Mouse (Mus musculus): ENCODE results near the gene Fam163a. TPM values are rescaled to one million over a fixed set of nuclear protein-coding genes. Genes with fewer than 3 reads are reported as not detected.

The Fam163a gene
- total RNA-seq, 2 experiments from 2014 or later, result 10.5 to 11.6 TPM

DNA sequence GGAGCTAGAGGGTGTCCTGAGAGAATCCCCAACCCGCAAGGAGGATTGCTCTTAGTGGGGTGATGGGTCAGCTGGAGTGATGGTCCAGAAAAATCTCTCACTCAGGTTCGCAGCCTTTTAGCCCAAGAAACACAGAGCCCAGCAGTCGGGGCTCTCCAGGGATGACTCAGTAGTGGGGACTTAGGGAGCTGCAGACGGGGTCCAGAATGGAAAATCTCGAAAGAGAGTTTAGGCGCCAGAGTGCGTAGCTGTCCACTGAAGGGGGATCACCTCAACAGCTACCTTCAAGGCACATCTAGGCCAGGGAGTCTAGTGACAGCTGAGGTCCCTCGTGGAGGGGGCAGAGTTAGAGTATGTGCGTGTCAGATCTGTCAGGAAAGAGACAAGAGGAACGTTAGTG is 338 bp upstream of the Fam163a start:
- intact Hi-C loops (cut with DNase I), result no loop called here
- DNase-seq (ENCODE audit: extremely low spot score in 1 of 2, low spot score in 2 of 2), result no peak

GRCm38 (mm10) chr1:156203961-156204655 is 718 bp downstream of the Fam163a start:
- intact Hi-C loops (cut with DNase I), result no loop called here
- DNase-seq (ENCODE audit: extremely low spot score in 1 of 2, low spot score in 2 of 2), result no peak

- intact Hi-C loops (cut with DNase I), result no loop called here
- no peak for DNase-seq (ENCODE audit: extremely low spot score in 1 of 2, low spot score in 2 of 2)
Measured at GRCm38 (mm10) chr1:156202661-156203060, 2.2 kb downstream of the Fam163a start.

GRCm38 (mm10) chr1:156201069-156201468 is 3.8 kb downstream of the Fam163a start:
- DNase-seq (ENCODE audit: extremely low spot score in 1 of 2, low spot score in 2 of 2), result no peak
- intact Hi-C loops (cut with DNase I), result no loop called here

DNA sequence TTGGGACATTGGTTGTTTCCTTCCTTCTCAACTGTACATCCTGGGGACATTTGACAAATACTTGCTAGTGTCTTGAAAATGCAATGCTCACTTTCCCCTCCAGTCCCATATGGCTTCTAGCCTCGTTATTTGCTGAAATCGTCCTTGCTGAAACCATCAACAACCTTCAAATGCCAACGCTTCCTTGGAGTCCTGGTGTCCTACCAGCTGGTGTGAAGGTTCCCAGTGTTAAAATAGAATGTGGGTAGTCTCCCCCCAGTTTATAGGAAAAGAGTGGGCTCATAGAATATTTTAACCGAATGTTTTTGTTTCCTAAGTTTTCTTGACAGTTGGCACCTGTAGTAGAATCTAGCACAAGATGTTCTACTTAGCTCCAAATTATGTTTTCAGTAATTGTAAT is 7.2 kb downstream of the Fam163a start:
- DNase-seq (ENCODE audit: extremely low spot score in 1 of 2, low spot score in 2 of 2), result no peak
- intact Hi-C loops (cut with DNase I), result no loop called here

- intact Hi-C loops (cut with DNase I), result no loop called here
- DNase-seq (ENCODE audit: extremely low spot score in 1 of 2, low spot score in 2 of 2), result no peak
Measured at GRCm38 (mm10) chr1:156193292-156193691, 11.5 kb downstream of the Fam163a start.

DNA sequence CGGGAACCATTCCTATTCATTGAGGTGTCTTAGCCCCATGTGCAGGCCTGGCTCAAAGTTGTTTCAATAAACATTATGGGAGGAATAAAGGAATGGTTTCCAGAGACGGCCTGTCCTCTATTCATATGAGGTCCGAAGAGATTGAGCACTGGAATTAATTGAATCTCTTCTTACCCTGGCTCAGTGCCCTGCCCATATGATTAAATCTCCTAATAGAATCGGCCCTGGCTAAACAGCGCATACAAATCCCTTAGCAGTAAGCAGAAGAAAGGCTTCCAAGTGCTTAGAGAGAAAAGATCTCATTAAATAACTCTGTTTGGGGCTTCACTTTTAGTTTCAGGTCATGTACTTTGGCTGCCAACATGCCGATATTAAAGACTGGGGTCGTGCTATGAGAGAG is 12.0 kb downstream of the Fam163a start:
- intact Hi-C loops (cut with DNase I), result no loop called here
- DNase-seq (ENCODE audit: extremely low spot score in 1 of 2, low spot score in 2 of 2), result no peak

- no peak for DNase-seq (ENCODE audit: extremely low spot score in 1 of 2, low spot score in 2 of 2)
- intact Hi-C loops (cut with DNase I), result no loop called here
Measured at GRCm38 (mm10) chr1:156186646-156187045, 18.2 kb downstream of the Fam163a start.

DNA sequence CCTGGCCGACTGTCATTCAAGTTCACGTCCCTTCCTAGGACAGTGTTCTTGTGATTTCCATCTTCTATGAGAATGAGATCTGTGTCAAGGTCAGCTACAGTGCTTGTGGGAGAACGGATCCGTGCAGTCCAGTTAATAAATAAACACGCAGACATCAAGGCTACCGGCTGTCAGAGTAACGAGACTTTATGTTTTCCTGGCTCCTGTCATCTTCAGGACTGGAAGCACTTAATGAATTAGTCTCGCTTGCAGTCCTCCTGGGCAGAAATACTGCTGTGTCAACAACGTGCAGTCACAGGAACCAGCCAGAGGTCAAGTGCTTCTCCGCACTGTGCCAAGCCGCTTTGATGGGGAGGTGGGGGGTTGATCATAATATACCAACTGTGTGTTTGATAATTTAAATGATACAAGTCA is 20.7 kb downstream of the Fam163a start:
- no peak for DNase-seq (ENCODE audit: extremely low spot score in 1 of 2, low spot score in 2 of 2)
- intact Hi-C loops (cut with DNase I), result no loop called here

GRCm38 (mm10) chr1:156183176-156183958 is 21.5 kb downstream of the Fam163a start:
- no peak for DNase-seq (ENCODE audit: extremely low spot score in 1 of 2, low spot score in 2 of 2)
- intact Hi-C loops (cut with DNase I), result no loop called here

DNA sequence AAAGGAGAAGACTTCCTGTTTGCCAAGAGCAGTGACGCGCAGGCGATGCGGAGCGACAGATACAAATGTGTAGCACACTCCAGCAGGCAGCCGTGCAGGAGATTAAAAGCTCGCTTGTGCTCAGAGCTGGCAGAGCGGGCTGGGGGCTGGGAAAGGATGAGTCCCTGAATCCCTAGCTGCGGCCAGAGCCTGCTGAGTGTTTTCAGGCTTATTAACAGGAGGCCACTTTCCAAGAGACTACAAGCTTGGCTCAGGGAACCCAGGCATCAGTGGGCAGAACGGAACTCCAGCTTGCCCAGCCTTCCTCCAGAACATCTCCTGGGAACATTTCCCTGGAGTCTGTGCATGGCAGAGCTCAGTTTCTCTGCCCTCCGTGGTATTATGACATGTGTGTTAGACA is 25.0 kb downstream of the Fam163a start:
- intact Hi-C loops (cut with DNase I), result no loop called here

DNA sequence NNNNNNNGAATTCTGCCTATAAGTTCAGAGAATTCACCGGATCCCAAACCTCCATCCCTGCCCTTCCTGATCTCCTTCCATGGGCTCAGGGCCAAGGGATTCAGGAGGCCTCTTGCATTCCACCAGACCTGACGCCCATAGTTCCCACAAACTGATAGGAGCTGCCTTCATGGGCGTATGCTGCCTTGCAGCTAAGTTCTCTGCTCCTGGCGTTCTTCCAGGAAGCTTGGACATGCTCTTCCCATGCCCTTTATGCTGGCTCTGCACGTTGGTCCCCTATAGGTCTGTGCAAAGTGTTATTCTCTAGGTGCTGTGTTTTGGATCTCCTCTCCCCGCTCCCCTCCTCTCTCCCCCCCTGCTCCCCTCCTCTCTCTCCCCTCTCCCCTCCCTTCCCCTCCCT is 36.1 kb downstream of the Fam163a start:
- no peak for DNase-seq (ENCODE audit: extremely low spot score in 1 of 2, low spot score in 2 of 2)
- intact Hi-C loops (cut with DNase I), result no loop called here

More for the DNA sequence above, 25.0 kb downstream of the Fam163a start:
- DNase-seq (ENCODE audit: extremely low spot score in 1 of 2, low spot score in 2 of 2), result peak; percentile 60

DNA sequence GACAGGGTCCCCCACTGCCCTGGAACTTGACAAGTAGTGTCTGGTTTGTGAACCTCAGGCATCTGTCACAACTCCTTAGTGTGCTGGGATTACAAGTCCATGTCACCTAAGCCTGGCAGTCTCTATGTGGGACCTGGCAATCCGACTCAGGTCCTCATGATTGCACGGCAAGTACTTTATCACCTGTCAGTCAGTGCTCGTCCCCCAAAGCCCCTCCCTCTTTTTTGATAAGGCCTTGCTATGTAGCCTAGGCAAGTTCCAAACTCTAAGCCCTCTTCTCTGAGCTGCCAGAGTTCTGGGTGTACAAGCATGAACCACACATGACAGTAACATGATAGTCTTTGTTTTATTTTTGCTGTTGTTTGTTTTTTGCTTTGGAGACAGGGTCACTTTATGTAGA is 88.1 kb downstream of the Fam163a start:
- no peak for DNase-seq (ENCODE audit: extremely low spot score in 1 of 2, low spot score in 2 of 2)
- intact Hi-C loops (cut with DNase I), result no loop called here

DNA sequence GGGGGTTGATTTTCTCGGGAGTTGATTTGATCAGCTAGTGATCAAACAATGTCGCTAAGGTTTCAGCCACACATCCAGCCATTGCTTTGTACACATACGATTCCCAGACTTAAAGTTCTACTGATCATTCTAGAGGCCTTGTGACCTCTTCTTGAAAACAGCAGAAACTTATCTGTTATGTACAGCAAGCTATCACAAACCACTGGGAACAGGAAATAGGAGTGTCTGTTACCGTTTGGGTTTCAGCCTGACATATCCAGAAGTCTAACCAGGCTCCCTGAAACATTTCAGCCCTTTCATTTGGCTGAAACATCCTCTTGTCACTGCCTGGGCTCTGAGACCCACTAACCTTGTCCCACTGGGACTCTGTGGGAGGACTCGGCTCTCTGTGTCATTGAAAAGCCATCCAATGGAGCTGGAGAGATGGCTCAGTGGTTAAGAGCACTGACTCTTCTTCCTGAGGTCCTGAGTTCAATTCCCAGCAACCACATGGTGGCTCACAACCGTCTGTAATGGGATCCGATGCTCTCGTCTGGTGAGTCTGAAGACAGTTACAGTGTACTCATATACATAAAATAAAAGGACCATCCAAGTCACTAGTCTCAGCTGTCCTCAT is 90.8 kb downstream of the Fam163a start:
- intact Hi-C loops (cut with DNase I), result no loop called here
- no peak for DNase-seq (ENCODE audit: extremely low spot score in 1 of 2, low spot score in 2 of 2)

DNA sequence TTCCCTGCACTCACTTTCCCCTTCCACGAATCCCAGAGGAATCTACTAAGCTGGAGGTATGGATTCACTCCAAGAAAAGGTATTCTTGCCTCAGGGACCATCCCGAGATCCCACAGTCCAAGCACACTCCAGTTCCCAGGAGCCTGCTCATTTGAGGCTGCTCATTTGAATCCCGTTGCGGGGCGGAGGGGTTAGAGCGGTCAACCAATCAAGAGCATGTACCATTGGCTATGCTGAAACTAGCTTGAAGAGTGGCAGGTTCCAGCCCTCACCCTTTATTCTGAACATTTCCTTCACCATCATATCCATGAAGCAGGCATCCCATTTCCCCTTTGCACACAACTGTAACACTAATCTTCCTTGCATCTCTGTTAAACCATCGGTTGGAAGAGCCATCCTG is 92.7 kb downstream of the Fam163a start:
- intact Hi-C loops (cut with DNase I), result no loop called here
- DNase-seq (ENCODE audit: extremely low spot score in 1 of 2, low spot score in 2 of 2), result no peak

GRCm38 (mm10) chr1:156111728-156112127 is 93.1 kb downstream of the Fam163a start:
- intact Hi-C loops (cut with DNase I), result no loop called here
- DNase-seq (ENCODE audit: extremely low spot score in 1 of 2, low spot score in 2 of 2), result no peak

- intact Hi-C loops (cut with DNase I), result no loop called here
- DNase-seq (ENCODE audit: extremely low spot score in 1 of 2, low spot score in 2 of 2), result no peak
Measured at GRCm38 (mm10) chr1:156111090-156111489, 93.7 kb downstream of the Fam163a start.

DNA sequence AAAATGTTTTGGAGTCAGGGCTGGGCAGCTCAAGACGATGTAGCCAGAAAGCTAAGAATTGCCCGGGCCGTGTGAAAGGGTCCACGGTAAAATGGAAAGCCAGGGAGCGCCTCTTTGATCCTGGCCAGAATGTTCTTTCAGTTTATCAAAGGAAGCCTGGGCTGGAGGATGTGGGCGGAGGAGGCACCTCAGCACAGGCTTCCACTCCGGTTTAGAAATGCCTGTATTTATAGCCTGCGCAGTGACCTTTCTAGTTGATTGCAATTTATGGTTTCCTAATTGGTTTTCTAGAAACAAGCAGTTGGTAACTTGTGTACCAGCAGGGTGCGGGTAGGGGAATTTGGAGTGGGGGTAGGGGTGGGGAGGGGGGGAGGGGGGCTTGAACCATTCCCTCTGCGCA is 96.4 kb downstream of the Fam163a start:
- intact Hi-C loops (cut with DNase I), result no loop called here

GRCm38 (mm10) chr1:156107424-156107823 is 97.4 kb downstream of the Fam163a start:
- intact Hi-C loops (cut with DNase I), result no loop called here
- DNase-seq (ENCODE audit: extremely low spot score in 1 of 2, low spot score in 2 of 2), result no peak

More for the DNA sequence above, 96.4 kb downstream of the Fam163a start:
- DNase-seq (ENCODE audit: extremely low spot score in 1 of 2, low spot score in 2 of 2), result no peak

DNA sequence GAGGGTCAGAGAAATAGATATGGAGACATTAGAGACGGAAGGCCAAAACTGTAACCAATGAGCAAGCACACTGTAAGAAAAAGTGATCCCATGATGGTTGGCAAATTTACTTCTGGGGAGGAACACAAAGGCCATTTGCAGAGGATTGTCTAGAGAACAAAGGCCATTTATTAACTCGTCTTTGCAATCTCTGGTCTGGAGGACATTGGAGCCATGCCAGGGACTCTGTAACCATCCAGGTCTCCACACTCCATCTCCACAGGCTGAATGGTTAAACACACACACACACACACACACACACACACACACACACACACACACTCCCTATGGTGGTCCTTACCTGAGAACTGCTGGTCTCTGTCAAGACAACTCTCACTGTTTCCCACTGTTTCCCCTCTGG is 99.4 kb downstream of the Fam163a start:
- intact Hi-C loops (cut with DNase I), result no loop called here
- no peak for DNase-seq (ENCODE audit: extremely low spot score in 1 of 2, low spot score in 2 of 2)

Data from left cerebral cortex, postnatal 10 days (tissue).